Mouse (Mus musculus): ENCODE measurements around the gene Ap3m1. TPM values are rescaled to one million over a fixed set of nuclear protein-coding genes. Genes with fewer than 3 reads are reported as not detected.

The Ap3m1 gene
- total RNA-seq, 1 experiment, result 48.5 TPM

DNA sequence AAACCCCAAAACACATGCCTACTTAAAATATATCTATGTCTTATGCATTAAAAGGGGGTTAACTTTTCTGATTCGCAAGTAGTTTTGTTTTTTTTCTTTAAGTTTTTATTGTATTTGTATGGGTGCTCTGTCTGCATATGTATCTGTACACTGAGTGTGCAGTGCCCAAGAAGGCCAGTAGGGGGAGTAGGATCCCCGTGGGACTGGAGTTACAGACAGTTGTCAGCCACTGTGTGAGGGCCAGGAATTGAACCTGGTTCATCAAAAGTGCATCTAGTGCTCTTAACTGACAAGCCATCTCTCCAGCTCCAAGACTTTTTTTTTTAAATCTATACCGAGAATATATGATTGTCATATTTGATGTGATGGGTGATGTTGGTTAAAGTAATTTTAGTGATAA lies 1.6 kb downstream of the Ap3m1 start:
- in situ Hi-C loops (cut with MboI; ENCODE audit: low sequenced_read_pairs in 2 of 2, unreplicated experiment in 2 of 2), result no loop called here
- TF ChIP-seq CHD2 (IDR thresholded peaks at IDR 0.05; ENCODE audit: low read depth, low read length) (no peak), ZC3H11A (IDR thresholded peaks at IDR 0.05; ENCODE audit: borderline replicate concordance, low read depth, low read length) (no peak), HCFC1 (IDR thresholded peaks at IDR 0.05; ENCODE audit: borderline replicate concordance, insufficient read depth, low read length) (no peak), MAFK (IDR thresholded peaks at IDR 0.05; ENCODE audit: insufficient read depth, low read depth, low read length) (no peak), ZNF384 (IDR thresholded peaks at IDR 0.05; ENCODE audit: low read depth, low read length) (0 out of 2 replicates have a peak, but pooled peaks have one; percentile 40)
- no peak overlapping the region for H3K4me3 ChIP-seq (ENCODE audit: insufficient read depth in 1 of 2, low read depth in 1 of 2, low read length in 2 of 2, poor library complexity in 1 of 2, severe bottlenecking in 1 of 2)
- no peaks in the 10 kb centered on the region for H3K36me3 ChIP-seq (ENCODE audit: control insufficient read depth, insufficient read depth, low read length, poor library complexity, severe bottlenecking)
- H3K4me1 ChIP-seq (ENCODE audit: control insufficient read depth in 2 of 2, insufficient read depth in 2 of 2, low read length in 2 of 2, poor library complexity in 1 of 2), result peaks cover 2 to 3% of the 10 kb centered on the region in 2 experiments; a peak in 1 of 4 replicates
- DNase-seq (ENCODE audit: low read depth, low spot score), result peak; percentile 77
- H3K9me3 ChIP-seq (ENCODE audit: control insufficient read depth, insufficient read depth, low read depth, low read length), result no peaks in the 10 kb centered on the region
- no peak overlapping the region for H3K27ac ChIP-seq (ENCODE audit: insufficient read depth, low read depth, low read length, poor library complexity, severe bottlenecking)
- H3K9ac ChIP-seq (ENCODE audit: insufficient read depth, low read depth, low read length, poor library complexity, severe bottlenecking), result no peak overlapping the region

DNA sequence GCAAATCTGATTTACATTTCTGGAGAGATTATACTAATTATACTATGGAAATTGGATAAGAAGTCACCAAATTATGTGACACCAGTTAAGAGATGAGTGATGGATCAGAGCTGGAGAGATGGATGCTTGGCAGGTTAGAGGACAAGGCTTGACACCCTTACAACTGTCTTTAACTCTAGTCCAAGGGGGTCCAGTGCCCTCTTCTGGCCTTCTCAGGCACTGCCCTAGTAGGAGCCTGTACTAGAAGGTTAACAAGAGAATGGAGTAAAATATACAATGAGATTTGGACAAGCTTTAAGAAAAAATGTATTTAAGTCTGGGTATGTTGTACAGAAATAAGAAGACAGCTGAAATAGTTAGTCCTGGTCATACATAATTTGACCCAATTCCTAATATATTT lies 3.4 kb downstream of the Ap3m1 start:
- H3K27ac ChIP-seq (ENCODE audit: insufficient read depth, low read depth, low read length, poor library complexity, severe bottlenecking), result no peak overlapping the region
- no peak for TF ChIP-seq MAFK (IDR thresholded peaks at IDR 0.05; ENCODE audit: insufficient read depth, low read depth, low read length)
- no peak for TF ChIP-seq CHD2 (IDR thresholded peaks at IDR 0.05; ENCODE audit: low read depth, low read length)
- TF ChIP-seq HCFC1 (IDR thresholded peaks at IDR 0.05; ENCODE audit: borderline replicate concordance, insufficient read depth, low read length), result no peak
- TF ChIP-seq ZNF384 (IDR thresholded peaks at IDR 0.05; ENCODE audit: low read depth, low read length), result no peak
- no peak for TF ChIP-seq ZC3H11A (IDR thresholded peaks at IDR 0.05; ENCODE audit: borderline replicate concordance, low read depth, low read length)
- no peak overlapping the region for H3K4me3 ChIP-seq (ENCODE audit: insufficient read depth in 1 of 2, low read depth in 1 of 2, low read length in 2 of 2, poor library complexity in 1 of 2, severe bottlenecking in 1 of 2)
- H3K4me1 ChIP-seq (ENCODE audit: control insufficient read depth in 2 of 2, insufficient read depth in 2 of 2, low read length in 2 of 2, poor library complexity in 1 of 2), result peaks cover 2 to 3% of the 10 kb centered on the region in 2 experiments; a peak in 1 of 4 replicates
- no peaks in the 10 kb centered on the region for H3K9me3 ChIP-seq (ENCODE audit: control insufficient read depth, insufficient read depth, low read depth, low read length)
- in situ Hi-C loops (cut with MboI; ENCODE audit: low sequenced_read_pairs in 2 of 2, unreplicated experiment in 2 of 2), result no loop called here
- H3K9ac ChIP-seq (ENCODE audit: insufficient read depth, low read depth, low read length, poor library complexity, severe bottlenecking), result no peak overlapping the region
- no peaks in the 10 kb centered on the region for H3K36me3 ChIP-seq (ENCODE audit: control insufficient read depth, insufficient read depth, low read length, poor library complexity, severe bottlenecking)
- peak; percentile 54 for DNase-seq (ENCODE audit: low read depth, low spot score)

- H3K9ac ChIP-seq (ENCODE audit: insufficient read depth, low read depth, low read length, poor library complexity, severe bottlenecking), result no peak overlapping the region
- TF ChIP-seq CHD2 (IDR thresholded peaks at IDR 0.05; ENCODE audit: low read depth, low read length) (no peak), ZC3H11A (IDR thresholded peaks at IDR 0.05; ENCODE audit: borderline replicate concordance, low read depth, low read length) (no peak), ZNF384 (IDR thresholded peaks at IDR 0.05; ENCODE audit: low read depth, low read length) (no peak), HCFC1 (IDR thresholded peaks at IDR 0.05; ENCODE audit: borderline replicate concordance, insufficient read depth, low read length) (no peak), MAFK (IDR thresholded peaks at IDR 0.05; ENCODE audit: insufficient read depth, low read depth, low read length) (no peak)
- no peak overlapping the region for H3K27ac ChIP-seq (ENCODE audit: insufficient read depth, low read depth, low read length, poor library complexity, severe bottlenecking)
- no peak overlapping the region for H3K4me3 ChIP-seq (ENCODE audit: insufficient read depth in 1 of 2, low read depth in 1 of 2, low read length in 2 of 2, poor library complexity in 1 of 2, severe bottlenecking in 1 of 2)
- H3K36me3 ChIP-seq (ENCODE audit: control insufficient read depth, insufficient read depth, low read length, poor library complexity, severe bottlenecking), result no peaks in the 10 kb centered on the region
- in situ Hi-C loops (cut with MboI; ENCODE audit: low sequenced_read_pairs in 2 of 2, unreplicated experiment in 2 of 2), result no loop called here
- H3K9me3 ChIP-seq (ENCODE audit: control insufficient read depth, insufficient read depth, low read depth, low read length), result no peaks in the 10 kb centered on the region
- peak; percentile 38 for DNase-seq (ENCODE audit: low read depth, low spot score)
- H3K4me1 ChIP-seq (ENCODE audit: control insufficient read depth in 2 of 2, insufficient read depth in 2 of 2, low read length in 2 of 2, poor library complexity in 1 of 2), result peaks cover 2 to 3% of the 10 kb centered on the region in 2 experiments; a peak in 1 of 4 replicates
Measured at GRCm38 (mm10) chr14:21047840-21048239, 4.5 kb downstream of the Ap3m1 start.

DNA sequence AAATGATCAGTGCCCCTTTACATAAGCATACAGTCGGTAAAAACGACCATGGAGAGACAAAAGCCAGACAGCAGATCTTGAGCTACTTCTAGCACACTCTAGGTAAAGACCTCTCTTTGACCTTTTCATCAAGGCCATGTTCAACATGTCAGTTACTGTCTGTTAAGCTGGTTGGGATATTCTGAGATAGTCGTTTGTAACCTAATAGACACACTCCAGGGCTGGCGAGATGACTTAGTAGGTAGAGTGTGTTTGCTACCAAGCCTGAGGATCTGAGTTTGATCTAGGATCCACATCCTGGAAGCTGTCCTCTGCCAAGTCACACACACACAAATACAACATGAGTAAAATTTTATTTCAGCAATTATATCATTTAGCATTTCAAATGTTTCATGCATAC lies 12.7 kb downstream of the Ap3m1 start:
- no peak for DNase-seq (ENCODE audit: low read depth, low spot score)
- TF ChIP-seq ZNF384 (IDR thresholded peaks at IDR 0.05; ENCODE audit: low read depth, low read length) (no peak), ZC3H11A (IDR thresholded peaks at IDR 0.05; ENCODE audit: borderline replicate concordance, low read depth, low read length) (no peak), MAFK (IDR thresholded peaks at IDR 0.05; ENCODE audit: insufficient read depth, low read depth, low read length) (no peak), CHD2 (IDR thresholded peaks at IDR 0.05; ENCODE audit: low read depth, low read length) (no peak), HCFC1 (IDR thresholded peaks at IDR 0.05; ENCODE audit: borderline replicate concordance, insufficient read depth, low read length) (no peak)
- no peaks in the 10 kb centered on the region for H3K9me3 ChIP-seq (ENCODE audit: control insufficient read depth, insufficient read depth, low read depth, low read length)
- no peak overlapping the region for H3K4me3 ChIP-seq (ENCODE audit: insufficient read depth in 1 of 2, low read depth in 1 of 2, low read length in 2 of 2, poor library complexity in 1 of 2, severe bottlenecking in 1 of 2)
- no peaks in the 10 kb centered on the region for H3K4me1 ChIP-seq (ENCODE audit: control insufficient read depth in 2 of 2, insufficient read depth in 2 of 2, low read length in 2 of 2, poor library complexity in 1 of 2)
- no peak overlapping the region for H3K27ac ChIP-seq (ENCODE audit: insufficient read depth, low read depth, low read length, poor library complexity, severe bottlenecking)
- in situ Hi-C loops (cut with MboI; ENCODE audit: low sequenced_read_pairs in 2 of 2, unreplicated experiment in 2 of 2), result no loop called here
- H3K9ac ChIP-seq (ENCODE audit: insufficient read depth, low read depth, low read length, poor library complexity, severe bottlenecking), result no peak overlapping the region
- peaks cover 3% of the 10 kb centered on the region for H3K36me3 ChIP-seq (ENCODE audit: control insufficient read depth, insufficient read depth, low read length, poor library complexity, severe bottlenecking)

- in situ Hi-C loops (cut with MboI; ENCODE audit: low sequenced_read_pairs in 2 of 2, unreplicated experiment in 2 of 2), result no loop called here
- no peak for DNase-seq (ENCODE audit: low read depth, low spot score)
- Histone ChIP-seq H3K36me3 (ENCODE audit: control insufficient read depth, insufficient read depth, low read length, poor library complexity, severe bottlenecking) (peaks cover 3% of the 10 kb centered on the region), H3K4me3 (ENCODE audit: insufficient read depth in 1 of 2, low read depth in 1 of 2, low read length in 2 of 2, poor library complexity in 1 of 2, severe bottlenecking in 1 of 2) (no peak overlapping the region), H3K9ac (ENCODE audit: insufficient read depth, low read depth, low read length, poor library complexity, severe bottlenecking) (no peak overlapping the region), H3K27ac (ENCODE audit: insufficient read depth, low read depth, low read length, poor library complexity, severe bottlenecking) (no peak overlapping the region), H3K9me3 (ENCODE audit: control insufficient read depth, insufficient read depth, low read depth, low read length) (no peaks in the 10 kb centered on the region), H3K4me1 (ENCODE audit: control insufficient read depth in 2 of 2, insufficient read depth in 2 of 2, low read length in 2 of 2, poor library complexity in 1 of 2) (no peaks in the 10 kb centered on the region)
- TF ChIP-seq HCFC1 (IDR thresholded peaks at IDR 0.05; ENCODE audit: borderline replicate concordance, insufficient read depth, low read length) (no peak), ZNF384 (IDR thresholded peaks at IDR 0.05; ENCODE audit: low read depth, low read length) (no peak), ZC3H11A (IDR thresholded peaks at IDR 0.05; ENCODE audit: borderline replicate concordance, low read depth, low read length) (no peak), CHD2 (IDR thresholded peaks at IDR 0.05; ENCODE audit: low read depth, low read length) (no peak), MAFK (IDR thresholded peaks at IDR 0.05; ENCODE audit: insufficient read depth, low read depth, low read length) (no peak)
Measured at GRCm38 (mm10) chr14:21039077-21039476, 13.2 kb downstream of the Ap3m1 start.
